Mouse (Mus musculus) neural tube, embryonic 10.5 days (tissue): ENCODE results near the gene Gsg1l.

Experiments used
- DNase-seq: peaks from one replicate; pipeline ENCODE4 v3.0.0-alpha.2; 2017; ENCODE audit warnings: low spot score; ENCODE audit errors: extremely low spot score

The Gsg1l gene

DNA sequence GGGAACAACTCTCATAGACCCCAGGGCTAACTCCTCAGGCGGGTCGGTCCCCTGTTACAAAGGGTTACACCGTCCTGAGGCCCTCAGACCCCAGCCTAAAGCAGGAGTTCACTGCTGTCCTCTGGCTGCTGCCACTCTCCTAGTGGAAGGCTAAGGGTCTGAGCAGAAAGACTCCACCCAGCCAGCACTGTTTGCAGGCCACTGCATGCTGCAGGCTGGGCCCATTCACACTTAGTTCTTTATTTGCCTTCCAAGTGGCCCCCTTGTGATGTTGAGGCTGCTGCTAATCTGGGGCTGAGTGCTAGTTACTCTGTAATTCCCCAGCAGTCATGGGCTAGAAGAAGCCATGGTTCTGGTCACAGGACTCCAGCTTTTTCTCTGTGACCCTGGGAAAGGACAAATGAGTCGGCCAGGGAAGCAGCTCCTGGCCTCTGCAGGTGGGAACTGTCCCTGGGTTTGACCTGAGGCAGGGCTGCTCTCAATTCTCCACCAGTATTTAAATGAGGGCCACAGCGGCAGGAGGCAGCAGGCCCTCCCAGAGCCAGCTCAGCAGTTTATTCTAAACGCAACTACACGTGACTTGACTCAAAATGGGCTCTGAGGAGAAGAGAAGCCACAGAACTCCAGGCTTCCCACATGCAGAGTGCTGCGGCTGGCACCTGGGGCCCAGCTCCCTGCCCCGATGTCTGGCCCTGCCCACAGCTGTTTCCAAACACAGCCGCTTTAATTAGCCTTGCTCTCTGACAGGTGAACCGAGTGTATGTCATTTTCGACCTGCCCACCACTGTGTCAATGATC is 210.6 kb downstream of the Gsg1l start:
- no peak for DNase-seq

DNA sequence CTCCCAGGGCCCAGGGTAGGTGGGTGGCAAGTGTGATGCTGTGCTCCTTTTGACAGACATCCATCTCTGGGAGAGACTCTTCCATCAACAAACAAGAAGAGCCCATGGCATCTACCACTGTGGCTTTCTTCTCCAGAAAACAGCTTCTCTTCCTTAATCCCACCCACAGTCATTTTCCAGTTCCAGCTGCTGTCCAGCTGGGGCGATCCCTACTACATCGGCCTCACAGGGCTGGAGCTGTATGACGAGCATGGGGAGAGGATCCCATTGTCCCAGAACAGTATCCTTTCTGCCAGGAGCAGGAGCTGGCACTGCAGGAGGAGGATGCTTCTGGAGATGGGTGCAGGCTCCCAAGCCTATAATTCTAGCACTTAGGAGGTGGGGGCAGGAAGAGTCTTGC is 213.6 kb downstream of the Gsg1l start:
- no peak for DNase-seq

DNA sequence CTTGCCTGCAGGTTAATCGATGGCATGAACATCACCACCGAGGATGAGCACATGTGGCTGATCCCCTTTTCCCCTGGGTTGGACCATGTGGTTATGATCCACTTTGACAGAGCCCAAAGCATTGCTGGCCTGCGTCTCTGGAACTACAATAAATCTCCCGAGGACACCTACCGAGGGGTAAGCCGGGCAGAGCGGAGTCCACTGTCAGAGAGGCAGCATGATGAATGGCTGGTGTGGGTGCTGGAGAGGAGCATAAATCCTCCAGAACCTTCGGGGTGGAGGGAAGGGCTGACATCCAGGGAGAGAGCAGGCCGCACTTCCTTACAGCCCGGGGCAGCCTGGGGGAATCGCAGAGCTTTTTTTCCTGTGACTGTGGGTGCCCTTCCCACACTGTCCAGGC is 217.0 kb downstream of the Gsg1l start:
- peak; percentile 64 for DNase-seq

DNA sequence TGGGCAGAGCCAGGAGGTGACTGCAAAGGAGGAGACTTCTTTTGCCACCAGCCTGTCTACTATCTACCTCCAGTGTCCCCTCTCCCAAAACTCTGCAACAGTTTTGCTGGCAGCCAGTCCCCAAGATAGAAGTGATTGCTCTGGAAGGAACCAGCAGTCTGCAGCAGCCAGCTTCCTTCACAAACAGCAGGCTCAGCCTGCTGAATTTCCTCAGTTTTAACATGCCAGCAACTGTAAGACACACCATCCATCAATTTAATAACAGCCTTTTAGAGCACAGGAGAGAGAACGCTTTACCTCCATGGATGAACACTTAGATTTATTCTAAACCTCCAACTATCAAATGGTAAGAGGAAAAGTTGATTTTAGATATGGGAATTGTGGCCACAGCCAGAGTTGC is 218.2 kb downstream of the Gsg1l start:
- no peak for DNase-seq

DNA sequence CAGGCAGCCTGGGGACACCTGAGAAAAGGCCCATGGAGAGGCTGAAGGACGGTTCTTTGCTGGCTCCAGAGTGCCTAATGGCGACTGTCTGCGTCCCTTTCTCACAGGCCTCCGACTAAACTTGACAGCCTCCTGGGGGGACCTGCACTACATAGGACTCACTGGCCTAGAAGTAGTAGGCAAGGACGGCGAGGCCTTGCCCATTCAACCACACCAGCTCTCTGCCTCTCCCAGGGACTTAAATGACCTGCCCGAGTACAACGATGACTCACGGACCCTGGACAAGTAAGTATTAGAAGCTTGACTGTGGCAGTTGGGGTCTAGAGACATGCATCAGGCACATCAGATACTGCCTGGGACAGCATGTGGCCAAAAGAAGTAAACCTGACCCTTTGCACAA is 221.8 kb downstream of the Gsg1l start:
- DNase-seq = no peak

DNA sequence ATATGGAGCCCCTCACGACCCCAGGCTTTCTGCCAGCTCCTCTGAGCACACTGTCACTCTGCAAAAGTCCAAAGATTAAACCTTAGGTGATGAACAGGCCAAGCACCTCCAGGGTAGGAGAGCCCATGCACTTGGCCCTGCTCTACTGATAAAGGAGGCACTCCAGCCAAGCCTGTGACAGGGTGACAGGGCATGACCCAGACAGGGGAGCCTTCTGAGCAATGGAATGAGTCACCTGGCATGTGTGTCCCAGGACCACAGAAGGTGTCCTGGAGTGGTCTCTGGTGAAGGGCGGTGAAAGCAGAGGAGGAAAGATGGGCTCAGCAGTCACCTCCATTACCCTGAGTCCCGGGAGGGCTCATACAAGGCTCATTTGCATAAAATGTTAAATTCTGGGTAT is 222.6 kb downstream of the Gsg1l start:
- no peak for DNase-seq

DNA sequence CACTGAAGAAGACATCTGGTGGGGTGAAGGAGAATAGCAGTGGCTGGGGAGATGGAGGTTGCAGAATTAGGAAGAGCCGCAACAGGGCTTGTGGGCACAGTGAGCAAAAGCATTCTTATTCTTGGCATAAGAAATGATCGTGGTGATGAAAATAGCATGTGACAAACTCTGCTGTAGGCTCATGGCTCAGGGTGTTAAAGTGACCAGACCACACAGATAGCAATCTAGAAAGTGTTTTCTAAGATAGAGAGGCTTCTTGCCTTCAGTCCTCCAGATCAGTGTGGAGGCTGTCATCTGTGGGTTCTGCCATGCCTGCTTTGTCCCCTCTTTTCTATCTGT is 234.7 kb downstream of the Gsg1l start:
- no peak for DNase-seq

DNA sequence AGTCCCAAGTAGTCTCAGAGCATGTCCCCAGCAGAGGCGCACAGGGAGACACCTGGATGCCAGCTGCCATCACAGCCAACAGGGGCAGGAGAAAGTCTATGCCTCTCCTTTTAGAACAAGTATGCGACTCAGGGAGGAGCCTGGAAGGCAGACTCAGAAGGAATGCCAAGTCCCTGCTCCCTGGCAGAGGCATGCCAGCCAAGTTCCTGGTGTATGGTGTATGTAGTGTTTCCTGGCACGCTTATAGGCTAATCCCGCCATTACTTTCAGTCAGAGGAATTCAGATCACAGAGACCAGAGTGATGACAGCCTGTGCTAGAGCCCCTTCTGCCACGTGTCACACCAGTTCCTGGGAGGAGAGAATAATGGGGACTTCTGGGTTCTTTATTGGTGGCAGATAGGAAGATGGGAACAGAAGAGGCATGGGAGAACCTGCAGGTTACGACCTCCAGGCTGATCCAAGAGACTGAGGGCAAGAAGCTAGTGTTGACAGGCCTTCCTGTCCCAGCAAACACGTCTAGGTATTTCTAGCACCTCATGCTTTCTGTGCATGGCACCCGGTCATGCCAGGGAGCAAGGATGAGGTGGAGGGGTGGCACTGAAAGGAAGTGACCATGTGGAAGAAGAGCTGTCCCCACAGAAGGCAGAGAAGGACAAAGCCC is 235.2 kb downstream of the Gsg1l start:
- no peak for DNase-seq

DNA sequence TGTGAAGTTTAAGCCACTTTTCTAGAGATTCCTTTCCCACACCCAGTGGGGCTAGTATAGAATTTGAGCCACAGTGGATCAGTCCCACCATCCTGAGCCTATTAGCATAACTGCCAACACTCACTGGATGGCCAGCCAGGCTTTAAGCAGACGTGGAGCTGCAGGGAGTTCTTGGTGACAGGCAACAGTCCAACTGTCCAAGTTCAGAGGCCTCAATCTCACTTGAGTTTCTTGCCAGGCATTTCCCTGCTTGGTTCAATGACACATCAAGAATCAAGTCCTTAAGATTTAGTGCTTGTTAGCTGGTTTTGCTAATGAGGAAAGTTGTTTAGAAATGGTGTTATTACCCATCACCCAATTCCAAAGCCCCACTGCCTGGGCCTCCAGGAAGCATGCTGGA is 236.6 kb downstream of the Gsg1l start:
- no peak for DNase-seq

DNA sequence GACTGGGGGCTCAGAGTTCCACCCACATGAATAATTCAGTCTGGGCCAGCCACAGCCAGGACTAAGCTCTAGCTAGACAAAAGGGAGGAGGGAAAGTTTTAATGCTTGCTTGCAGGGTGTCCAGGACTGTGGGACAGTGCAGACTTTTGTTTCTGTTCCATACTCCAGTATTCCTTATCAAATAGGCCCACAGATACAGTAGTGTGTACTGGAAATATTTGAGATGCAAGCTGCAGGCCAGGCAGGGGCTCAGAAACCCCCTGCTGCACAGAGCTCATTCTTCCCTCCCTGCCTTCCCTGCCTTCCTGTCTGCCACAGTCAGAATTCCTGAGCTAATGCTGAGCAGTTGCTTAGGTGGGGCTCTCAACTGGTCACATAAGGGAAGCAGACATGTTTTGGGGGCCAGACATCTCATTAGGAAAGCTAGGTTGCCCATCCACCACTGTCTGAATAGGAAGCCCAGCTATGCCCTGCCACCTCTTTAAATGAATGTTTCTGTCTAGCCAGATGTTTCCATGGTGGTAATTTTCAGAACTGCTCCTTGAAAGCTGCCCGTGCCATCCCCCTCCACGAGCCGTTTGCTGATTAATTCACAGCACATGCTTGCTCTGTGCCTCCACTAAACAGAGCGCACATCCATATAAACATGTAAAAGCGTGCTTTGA is 244.0 kb downstream of the Gsg1l start:
- DNase-seq = no peak

DNA sequence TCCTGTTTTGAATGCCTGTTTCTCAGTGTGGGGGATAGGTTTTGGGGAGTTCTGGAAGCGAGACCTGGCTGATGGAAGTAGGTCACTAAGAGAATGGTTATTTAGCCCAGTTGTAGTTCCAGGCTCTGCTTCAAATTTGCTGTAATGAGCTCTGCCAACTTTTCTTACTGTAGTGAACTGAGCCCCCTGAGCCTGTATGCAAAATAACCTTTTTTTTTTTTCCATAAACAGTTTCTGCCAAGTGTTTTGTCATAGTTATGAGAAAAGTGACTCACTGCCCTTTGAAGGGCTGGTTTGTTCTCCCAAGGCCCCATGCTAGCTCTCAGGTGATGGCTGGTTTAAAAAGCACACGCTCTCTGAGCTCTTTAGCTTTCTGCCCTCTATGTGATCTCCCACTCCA is 248.7 kb downstream of the Gsg1l start:
- no peak for DNase-seq

DNA sequence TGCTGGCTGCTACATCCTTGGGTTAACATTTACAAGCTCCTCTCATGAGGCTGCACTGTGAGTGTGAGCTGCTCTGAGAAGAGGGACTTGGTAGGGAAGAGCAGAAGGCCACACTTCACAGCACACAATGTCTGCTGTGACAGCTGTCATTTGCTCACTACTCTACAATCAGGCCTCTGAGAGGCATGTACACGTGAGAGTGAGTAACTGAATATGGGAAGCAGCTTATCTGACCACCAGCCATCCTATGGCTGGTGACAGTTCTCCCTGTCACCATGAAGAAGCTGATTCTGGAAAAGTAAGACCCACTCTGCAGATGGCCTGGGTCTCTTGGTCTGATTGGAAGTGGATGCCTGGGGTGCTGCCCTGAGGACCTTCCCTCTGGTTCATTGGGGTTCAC is 249.4 kb downstream of the Gsg1l start:
- DNase-seq = no peak

DNA sequence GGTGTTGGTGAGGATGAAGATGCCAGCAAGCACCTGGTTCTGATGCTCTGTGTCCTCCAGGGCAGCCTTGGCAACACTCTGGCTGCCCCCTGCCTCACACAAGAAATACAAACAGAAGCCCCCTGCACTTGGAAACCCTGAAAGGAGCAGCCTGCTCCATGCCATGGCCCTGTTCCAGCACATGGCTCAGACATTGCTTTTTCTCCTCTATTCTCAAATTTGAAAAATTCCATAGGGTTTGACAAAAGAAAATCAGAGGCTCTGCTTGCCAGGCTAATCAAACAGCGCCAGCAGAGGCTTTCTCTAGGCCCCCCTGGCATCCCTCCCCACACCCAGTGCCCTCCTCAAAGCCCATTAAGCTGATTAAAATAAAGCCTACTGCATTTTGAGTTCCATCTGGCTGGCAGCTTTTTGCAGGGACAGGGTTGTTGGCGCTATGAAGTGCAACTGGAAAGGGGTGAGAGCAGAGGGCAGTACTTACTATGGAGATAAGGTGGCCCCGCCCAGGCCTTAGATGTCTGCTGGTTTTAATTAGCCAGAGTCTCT is 253.0 kb downstream of the Gsg1l start:
- DNase-seq = no peak

DNA sequence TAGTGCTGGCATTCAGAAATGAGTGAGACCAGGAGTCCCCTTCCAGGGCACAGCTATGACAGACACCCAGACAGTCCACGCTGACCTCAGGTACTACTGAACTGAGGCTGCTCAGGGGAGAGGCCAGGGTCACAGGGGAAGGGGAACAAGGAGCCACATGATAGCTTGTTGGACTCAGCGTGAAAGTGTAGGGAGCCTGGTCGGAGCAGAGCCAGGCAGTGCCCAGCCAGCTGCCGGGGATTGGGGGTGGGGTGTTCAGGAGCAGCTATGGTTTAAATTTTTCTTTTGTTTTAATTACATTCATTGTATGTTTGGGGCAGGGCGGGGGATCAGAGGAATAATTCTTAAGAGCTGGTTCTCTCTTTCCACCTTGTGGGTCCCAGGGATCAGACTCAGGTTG is 253.7 kb downstream of the Gsg1l start:
- no peak for DNase-seq
